In the genomic region with DNA sequence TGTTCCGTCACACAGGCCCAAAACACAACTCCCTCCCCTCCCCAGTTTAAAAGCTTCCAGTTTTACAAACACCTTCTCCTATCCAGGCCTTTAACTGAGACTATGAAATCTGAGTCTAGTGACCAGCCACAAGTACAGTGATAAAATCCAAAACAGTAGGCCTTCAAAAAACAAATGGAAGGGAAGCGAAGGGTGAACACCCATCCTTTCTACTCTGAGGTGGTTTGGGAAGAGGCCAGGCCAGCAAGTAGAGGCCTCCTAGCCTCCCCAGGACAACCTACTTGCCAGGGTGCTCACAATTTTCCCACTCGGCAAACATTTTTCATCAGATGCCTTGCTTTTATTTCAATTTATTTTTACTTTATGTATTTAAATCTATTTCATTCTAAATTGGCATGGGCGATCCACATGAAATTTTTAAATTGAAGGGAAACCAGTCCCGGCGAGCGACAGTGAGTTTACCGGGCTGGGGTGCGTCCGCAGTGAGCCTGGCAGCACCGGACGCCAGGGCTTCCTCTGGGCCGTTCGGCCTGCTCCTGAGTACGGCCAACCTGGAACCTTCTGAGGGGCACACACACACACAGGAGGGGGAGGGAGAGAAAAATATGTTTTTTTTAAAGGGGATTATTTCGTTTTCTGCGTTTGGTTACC, we compare ENCODE assay signal across 26 mouse cellular contexts. TPM values are rescaled to one million over a fixed set of nuclear protein-coding genes. Genes with fewer than 3 reads are reported as not detected.
DNase-seq lines count a peak whose midpoint lies in the region; ATAC-seq lines count a peak whose summit lies in the region.
"Had no signal": no experiment of that assay in that cellular context is flagged by ENCODE, and none has a peak within 500 bp of the region (broad histone marks: within the 10 kb centered on the region; RNA-seq: fewer than 3 reads in every experiment).

No protein-coding gene starts in this region.

- H3K4me2 ChIP-seq in hindbrain, embryonic 14.5 days (replicated peaks) = peak overlapping the region; percentile 46
- H3K4me2 ChIP-seq in hindbrain, embryonic 12.5 days (replicated peaks) = no peak overlapping the region
- H3K4me2 ChIP-seq: heart, embryonic 15.5 days; liver, embryonic 11.5 days had no signal

- no peak for DNase-seq in hindbrain, embryonic 14.5 days (ENCODE audit: low spot score)
- peak; percentile 45 for DNase-seq in kidney, adult 9 months
- no peak for DNase-seq in kidney, postnatal 10 days
- peak; percentile 73 for DNase-seq in A20 (ENCODE audit: low read depth, low spot score)
- DNase-seq in kidney, postnatal 14 days = peak; percentile 34
- DNase-seq in lung, postnatal 25 days (ENCODE audit: low spot score) = no peak
- no peak for DNase-seq in frontal cortex, adult 2 months (ENCODE audit: extremely low spot score in 1 of 2, low spot score in 1 of 2)
- DNase-seq: adrenal gland, postnatal 36 days; cerebellum, adult 11-12 months; cerebellum, postnatal 10 days; forebrain, postnatal 0 days; heart, postnatal 36 days; layer of hippocampus, postnatal 36 days; liver, postnatal 0 days; right cerebral cortex, adult 18-20 months; right cerebral cortex, postnatal 4 days; thymus, adult 2 months; thymus, postnatal 4 days had no signal

- no peak overlapping the region for H3K4me3 ChIP-seq in hindbrain, embryonic 14.5 days (replicated peaks; ENCODE audit: low read length)
- no peak overlapping the region for H3K4me3 ChIP-seq in hindbrain, embryonic 12.5 days
- H3K4me3 ChIP-seq: heart, embryonic 15.5 days; midbrain, embryonic 10.5 days had no signal

- no peaks in the 10 kb centered on the region for H3K9me3 ChIP-seq in hindbrain, embryonic 14.5 days (ENCODE audit: control insufficient read depth, low read length)
- H3K9me3 ChIP-seq in hindbrain, embryonic 12.5 days (replicated peaks) = no peaks in the 10 kb centered on the region
- H3K9me3 ChIP-seq: heart, embryonic 15.5 days; midbrain, embryonic 10.5 days had no signal

- H3K27ac ChIP-seq in hindbrain, embryonic 14.5 days = peak overlapping the region; percentile 38; the same call in 1 of the 2 replicates
- no peak overlapping the region for H3K27ac ChIP-seq in hindbrain, embryonic 12.5 days
- H3K27ac ChIP-seq: heart, embryonic 15.5 days; midbrain, embryonic 10.5 days had no signal

- peaks cover 98% of the 10 kb centered on the region for H3K27me3 ChIP-seq in hindbrain, embryonic 14.5 days (ENCODE audit: control insufficient read depth, insufficient read depth, low read length)
- H3K27me3 ChIP-seq in hindbrain, embryonic 12.5 days = peaks cover 97% of the 10 kb centered on the region

- H3K36me3 ChIP-seq in hindbrain, embryonic 14.5 days (replicated peaks; ENCODE audit: control insufficient read depth, insufficient read depth) = no peaks in the 10 kb centered on the region
- no peaks in the 10 kb centered on the region for H3K36me3 ChIP-seq in hindbrain, embryonic 12.5 days
- H3K36me3 ChIP-seq: heart, embryonic 15.5 days; midbrain, embryonic 10.5 days had no signal

- peak overlapping the region; percentile 9; the same call in 1 of the 2 replicates for H3K9ac ChIP-seq in hindbrain, embryonic 14.5 days
- H3K9ac ChIP-seq in hindbrain, embryonic 12.5 days = no peak overlapping the region
- H3K9ac ChIP-seq: forebrain, postnatal 0 days; heart, embryonic 15.5 days; liver, postnatal 0 days had no signal

- 4% methylated on average over 17 of the region's 17 CpGs for WGBS in hindbrain, embryonic 14.5 days
- 4% methylated on average over 17 of the region's 17 CpGs for WGBS in hindbrain, embryonic 12.5 days

- no peaks in the 10 kb centered on the region for H3K4me1 ChIP-seq in hindbrain, embryonic 14.5 days (replicated peaks; ENCODE audit: control insufficient read depth, insufficient read depth, low read length)
- H3K4me1 ChIP-seq in hindbrain, embryonic 12.5 days = peaks cover 3% of the 10 kb centered on the region; the same call in 1 of the 2 replicates

- no peak for ATAC-seq in hindbrain, embryonic 14.5 days (ENCODE audit: low FRiP score)
- ATAC-seq in hindbrain, embryonic 12.5 days (ENCODE audit: low FRiP score) = no peak
- ATAC-seq: forebrain, postnatal 0 days; liver, postnatal 0 days had no signal

RNA-seq across cellular contexts. Expression of a gene that starts 1.4 kb away (rescaled TPM):
- polyA plus RNA-seq in hindbrain, embryonic 14.5 days (2014; fragmentation: Nextera tagmentation; extraction: Ambion mirVana) = 71.4 and 90.1 TPM in 2 replicates
- polyA plus RNA-seq in hindbrain, embryonic 12.5 days (2016; fragmentation: Nextera tagmentation; extraction: Ambion mirVana) = 60.0 and 64.5 TPM in 2 replicates
- not detected in 2 replicates for polyA plus RNA-seq in frontal cortex, adult 2 months (2012; rRNA removed)
- polyA plus RNA-seq: cortical plate, adult 2 months; forebrain, embryonic 11.5 days; forebrain, postnatal 0 days; liver, postnatal 0 days; midbrain, embryonic 10.5 days; midbrain, postnatal 0 days had no signal

RNA-seq across cellular contexts. Expression of a gene that starts 4.4 kb away (rescaled TPM):
- polyA plus RNA-seq in hindbrain, embryonic 14.5 days (2014; fragmentation: Nextera tagmentation; extraction: Ambion mirVana) = 40.8 and 45.6 TPM in 2 replicates
- polyA plus RNA-seq in hindbrain, embryonic 12.5 days (2016; fragmentation: Nextera tagmentation; extraction: Ambion mirVana) = 9.6 and 11.0 TPM in 2 replicates
- not detected in 2 replicates for polyA plus RNA-seq in frontal cortex, adult 2 months (2012; rRNA removed)
- polyA plus RNA-seq: cortical plate, adult 2 months; forebrain, embryonic 11.5 days; forebrain, postnatal 0 days; midbrain, embryonic 10.5 days; midbrain, postnatal 0 days had no signal

RNA-seq across cellular contexts. Expression of a gene that starts 9.1 kb away (rescaled TPM):
- 41.2 and 50.6 TPM in 2 replicates for polyA plus RNA-seq in hindbrain, embryonic 14.5 days (2014; fragmentation: Nextera tagmentation; extraction: Ambion mirVana)
- 4.4 and 8.1 TPM in 2 replicates for polyA plus RNA-seq in hindbrain, embryonic 12.5 days (2016; fragmentation: Nextera tagmentation; extraction: Ambion mirVana)
- polyA plus RNA-seq in frontal cortex, adult 2 months (2012; rRNA removed) = 0.06 TPM in 1 of 2 replicates, not detected in the other
- polyA plus RNA-seq: cortical plate, adult 2 months; forebrain, embryonic 11.5 days; forebrain, postnatal 0 days; heart, embryonic 15.5 days; liver, postnatal 0 days; midbrain, embryonic 10.5 days; midbrain, postnatal 0 days had no signal

RNA-seq across cellular contexts. Expression of a gene that starts 12.3 kb away (rescaled TPM):
- 140 and 157 TPM in 2 replicates for polyA plus RNA-seq in hindbrain, embryonic 14.5 days (2014; fragmentation: Nextera tagmentation; extraction: Ambion mirVana)
- polyA plus RNA-seq in hindbrain, embryonic 12.5 days (2016; fragmentation: Nextera tagmentation; extraction: Ambion mirVana) = 74.3 and 126 TPM in 2 replicates
- polyA plus RNA-seq in frontal cortex, adult 2 months (2012; rRNA removed) = 0.11 TPM in 1 of 2 replicates, not detected in the other
- polyA plus RNA-seq: cortical plate, adult 2 months; forebrain, embryonic 11.5 days; forebrain, postnatal 0 days; midbrain, embryonic 10.5 days; midbrain, postnatal 0 days had no signal

RNA-seq across cellular contexts. Expression of a gene that starts 19.6 kb away (rescaled TPM):
- polyA plus RNA-seq in hindbrain, embryonic 14.5 days (2014; fragmentation: Nextera tagmentation; extraction: Ambion mirVana) = 10.7 and 22.4 TPM in 2 replicates
- polyA plus RNA-seq in hindbrain, embryonic 12.5 days (2016; fragmentation: Nextera tagmentation; extraction: Ambion mirVana) = 0.36 and 0.46 TPM in 2 replicates
- polyA plus RNA-seq in frontal cortex, adult 2 months (2012; rRNA removed) = not detected in 2 replicates
- polyA plus RNA-seq: cortical plate, adult 2 months; forebrain, embryonic 11.5 days; forebrain, postnatal 0 days; liver, postnatal 0 days; lung, postnatal 0 days; midbrain, embryonic 10.5 days; midbrain, postnatal 0 days had no signal

Comparison
In these comparisons a context has a peak if more than half of its experiments do, and no peak if none do; other contexts are left out.
1. DNase-seq: peak in kidney, adult 9 months (single experiment), A20 (single experiment) and kidney, postnatal 14 days (single experiment); none in hindbrain, embryonic 14.5 days (single experiment), kidney, postnatal 10 days (single experiment), lung, postnatal 25 days (single experiment) and frontal cortex, adult 2 months (0 of 2).
2. RNA of a gene that starts 1.4 kb away (polyA plus RNA-seq): 71.4 to 90.1 TPM in hindbrain, embryonic 14.5 days and 60.0 to 64.5 TPM in hindbrain, embryonic 12.5 days; not detected in frontal cortex, adult 2 months; every median in the first group is over 10 times any median in the second.
3. RNA of a gene that starts 4.4 kb away (polyA plus RNA-seq): 40.8 to 45.6 TPM in hindbrain, embryonic 14.5 days and 9.6 to 11.0 TPM in hindbrain, embryonic 12.5 days; not detected in frontal cortex, adult 2 months; every median in the first group is over 10 times any median in the second.